Mouse (Mus musculus) midbrain, embryonic 15.5 days (tissue): Measurements from ENCODE around the gene Dcaf1. TPM values are rescaled to one million over a fixed set of nuclear protein-coding genes. Genes with fewer than 3 reads are reported as not detected.
A peak's percentile ranks its signal among the peaks of the same experiment; 100 is the strongest.

Source experiments
- ATAC-seq: fragments of 200-750 bp; cut with Nextera tagmentation; replicated peaks from 2 replicates; pipeline ENCODE4 v1.8.0; 2017; ENCODE audit warnings: moderate TSS enrichment
- H3K27ac ChIP-seq: fragments of 300-500 bp; sonication (generic); 2 replicates; pipeline ENCODE4 v1.5.1; 2015; ENCODE audit warnings: mild to moderate bottlenecking, inconsistent platforms
- H3K27me3 ChIP-seq: fragments of 300-500 bp; sonication (generic); replicated peaks from 2 replicates; pipeline ENCODE4 v1.6.1; 2015; ENCODE audit warnings: inconsistent platforms
- H3K36me3 ChIP-seq: fragments of 300-500 bp; sonication (generic); replicated peaks from 2 replicates; pipeline ENCODE4 v1.6.1; 2015; ENCODE audit warnings: inconsistent platforms
- H3K4me1 ChIP-seq: fragments of 300-500 bp; sonication (generic); 2 replicates; pipeline ENCODE4 v1.6.1; 2015; ENCODE audit warnings: inconsistent platforms
- H3K4me2 ChIP-seq: fragments of 300-500 bp; sonication (generic); 2 replicates; pipeline ENCODE4 v1.6.1; 2015; ENCODE audit warnings: inconsistent platforms, mild to moderate bottlenecking, moderate library complexity
- H3K4me3 ChIP-seq: fragments of 300-500 bp; sonication (generic); 2 replicates; pipeline ENCODE4 v1.5.1; 2015; ENCODE audit warnings: mild to moderate bottlenecking, inconsistent platforms
- H3K9ac ChIP-seq: fragments of 300-500 bp; sonication (generic); 2 replicates; pipeline ENCODE4 v1.6.1; 2015; ENCODE audit warnings: mild to moderate bottlenecking, inconsistent platforms
- H3K9me3 ChIP-seq: fragments of 300-500 bp; sonication (generic); 2 replicates; pipeline ENCODE4 v1.6.1; 2016; ENCODE audit warnings: inconsistent platforms
- WGBS: fragments of 180-500 bp; shearing (Covaris S2); methylation state at CpG from one replicate; pipeline ENCODE4 v1.1.7; 2015; ENCODE audit warnings: mixed read lengths; 5-methylcytosine and 5-hydroxymethylcytosine counted together
- polyA plus RNA-seq: library from polyadenylated mRNA; unstranded; fragments of >200 nt; fragmentation: Nextera tagmentation; extraction: Ambion mirVana; gene quantifications from 2 replicates; pipeline ENCODE4 v1.2.1, GENCODE M21; 2015

The Dcaf1 gene
- 20.2 and 20.9 TPM in 2 replicates for polyA plus RNA-seq

DNA sequence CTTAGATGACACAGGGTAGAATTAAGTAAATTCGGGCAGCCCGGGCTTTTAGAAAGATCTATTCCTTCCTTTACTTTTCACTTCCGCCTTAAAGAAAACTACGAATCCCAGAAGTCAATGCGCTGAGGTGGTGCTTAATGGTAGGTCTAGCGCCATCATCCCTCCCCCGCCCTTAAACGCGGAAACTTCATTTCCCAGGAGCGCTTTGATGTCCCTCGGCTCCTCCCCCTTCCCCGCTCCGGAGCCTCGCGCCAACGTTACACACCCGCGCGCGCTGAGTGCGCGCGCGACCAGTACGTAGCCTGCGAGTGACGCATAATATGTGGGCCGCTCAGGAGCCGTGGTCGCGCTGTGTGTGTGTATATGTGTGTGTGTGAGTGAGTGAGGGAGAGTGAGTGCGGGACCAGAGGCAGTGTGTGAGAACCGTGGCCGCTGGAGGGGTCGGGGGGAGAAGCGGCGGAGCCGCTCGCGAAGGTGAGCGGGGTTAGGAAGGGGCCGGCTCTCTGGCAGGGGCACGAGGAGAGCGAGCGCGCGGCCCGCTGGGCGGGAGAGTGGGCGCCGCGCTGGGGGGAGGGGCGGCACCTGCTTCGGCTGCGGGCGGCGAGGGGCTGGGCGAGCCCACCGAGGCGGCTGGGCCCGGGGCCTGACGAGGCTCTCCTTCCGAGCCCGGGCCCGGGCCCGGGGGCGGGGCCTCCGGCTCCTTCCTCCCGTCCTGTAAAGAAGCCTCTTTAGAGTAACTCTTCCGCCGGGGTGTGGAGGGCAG, at the start of gene Dcaf1:
TSS of gene Dcaf1 (plus strand) at position 257 of the 763 bp plus-strand sequence.
- Histone ChIP-seq H3K4me1 (peaks cover 13% of the 10 kb centered on the region), H3K36me3 (no peaks in the 10 kb centered on the region), H3K4me3 (peak within 1 kb of the TSS; percentile 88), H3K9ac (peak within 1 kb of the TSS; percentile 72), H3K9me3 (no peaks in the 10 kb centered on the region), H3K4me2 (peak within 1 kb of the TSS; percentile 98), H3K27me3 (no peaks in the 10 kb centered on the region), H3K27ac (peak within 1 kb of the TSS; percentile 91)
- ATAC-seq: peak; percentile 98
- under 1% methylated on average over 64 of the region's 71 CpGs for WGBS

DNA sequence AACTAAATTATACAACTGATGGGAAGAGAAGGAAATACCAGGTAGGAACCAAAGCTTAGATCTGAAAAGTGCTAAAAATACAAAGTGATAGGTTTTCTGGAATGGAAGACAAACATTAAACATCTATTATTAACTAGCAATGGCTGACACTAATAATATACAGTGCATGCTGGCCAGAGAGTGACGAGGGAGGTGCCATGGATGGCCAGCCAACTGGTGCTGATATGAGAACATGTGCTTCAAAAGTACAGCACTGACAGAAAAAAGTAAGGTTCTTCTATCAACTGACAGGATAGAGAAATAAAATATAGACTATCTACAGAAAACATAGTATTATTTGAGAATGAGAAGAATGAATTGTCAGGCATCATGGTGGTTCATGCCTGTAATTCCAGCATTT, 45.6 kb upstream of the Dcaf1 start:
- Histone ChIP-seq H3K4me2 (no peak overlapping the region), H3K36me3 (no peaks in the 10 kb centered on the region), H3K9ac (no peak overlapping the region), H3K9me3 (no peaks in the 10 kb centered on the region), H3K4me3 (no peak overlapping the region), H3K4me1 (no peaks in the 10 kb centered on the region), H3K27ac (no peak overlapping the region), H3K27me3 (no peaks in the 10 kb centered on the region)
- no peak for ATAC-seq
- WGBS: 90% methylated on average over 1 of the region's 1 CpGs

DNA sequence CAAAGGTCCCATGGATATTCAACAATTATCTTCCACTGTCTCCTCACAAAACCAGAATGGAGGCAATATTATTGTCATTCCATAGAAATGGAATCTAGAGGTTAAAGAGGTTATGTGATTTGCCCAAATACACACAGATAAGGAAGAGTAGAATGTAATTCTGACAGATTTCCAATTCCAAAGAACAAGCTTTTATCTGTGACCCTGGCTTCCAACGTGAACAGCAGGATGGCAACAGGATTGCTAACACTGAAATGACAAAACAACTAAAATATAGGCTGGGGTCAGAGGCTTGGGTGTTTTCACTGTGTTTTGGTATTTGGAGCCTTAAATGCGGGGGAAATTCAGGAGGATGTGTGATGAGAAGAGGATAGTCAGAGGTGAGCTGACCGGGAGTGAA, 44.3 kb upstream of the Dcaf1 start:
- no peak overlapping the region for H3K27ac ChIP-seq
- ATAC-seq: no peak
- no peak overlapping the region for H3K4me2 ChIP-seq
- no peaks in the 10 kb centered on the region for H3K4me1 ChIP-seq
- H3K9ac ChIP-seq: no peak overlapping the region
- no peaks in the 10 kb centered on the region for H3K36me3 ChIP-seq
- H3K27me3 ChIP-seq: no peaks in the 10 kb centered on the region
- H3K4me3 ChIP-seq: no peak overlapping the region
- WGBS: 87% methylated on average over 3 of the region's 3 CpGs
- no peaks in the 10 kb centered on the region for H3K9me3 ChIP-seq

DNA sequence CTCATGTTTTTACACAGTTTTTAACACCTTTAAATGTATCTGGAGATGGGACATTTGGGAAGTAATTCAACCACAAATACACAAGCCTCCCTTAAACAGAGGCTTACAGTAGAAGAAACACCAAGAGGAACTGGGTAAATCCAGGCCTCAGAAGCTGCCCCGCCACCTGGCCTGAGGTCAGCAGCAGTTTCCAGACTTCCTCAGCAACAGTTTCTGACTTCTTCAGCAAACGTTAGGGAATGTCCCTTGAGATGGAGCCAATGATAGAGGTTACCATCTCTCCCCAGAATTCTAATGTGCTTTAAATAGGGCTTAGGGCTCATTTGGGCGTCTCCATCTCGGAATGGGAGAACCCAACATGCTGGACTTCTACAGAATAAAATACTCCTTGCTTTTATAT, 43.4 kb upstream of the Dcaf1 start:
- Histone ChIP-seq H3K27ac (no peak overlapping the region), H3K4me2 (no peak overlapping the region), H3K27me3 (no peaks in the 10 kb centered on the region), H3K36me3 (no peaks in the 10 kb centered on the region), H3K4me1 (no peaks in the 10 kb centered on the region), H3K4me3 (no peak overlapping the region), H3K9me3 (no peaks in the 10 kb centered on the region), H3K9ac (no peak overlapping the region)
- 89% methylated on average over 4 of the region's 4 CpGs for WGBS
- no peak for ATAC-seq

DNA sequence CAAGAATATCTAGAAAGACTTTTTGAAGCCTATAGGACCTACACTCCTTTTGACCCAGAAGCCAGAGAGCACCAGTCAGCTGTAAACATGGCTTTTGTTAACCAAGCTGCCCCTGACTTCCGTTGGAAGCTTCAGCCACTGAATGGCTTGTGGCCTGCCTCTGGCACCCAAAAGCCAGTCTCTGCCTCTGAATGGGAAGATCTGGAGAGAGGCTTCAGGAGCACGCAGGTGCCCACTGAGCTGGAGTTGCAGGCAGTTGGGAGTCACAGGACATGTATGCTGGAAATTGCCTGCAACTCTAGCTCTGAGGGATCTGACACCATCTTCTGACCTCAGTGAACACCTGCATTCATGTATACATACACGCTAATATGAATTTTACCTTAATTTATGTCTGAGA, 41.6 kb upstream of the Dcaf1 start:
- no peaks in the 10 kb centered on the region for H3K27me3 ChIP-seq
- H3K4me3 ChIP-seq: no peak overlapping the region
- H3K4me2 ChIP-seq: no peak overlapping the region
- no peak overlapping the region for H3K9ac ChIP-seq
- no peaks in the 10 kb centered on the region for H3K9me3 ChIP-seq
- no peak for ATAC-seq
- H3K36me3 ChIP-seq: no peaks in the 10 kb centered on the region
- 88% methylated on average over 3 of the region's 3 CpGs for WGBS
- no peaks in the 10 kb centered on the region for H3K4me1 ChIP-seq
- H3K27ac ChIP-seq: no peak overlapping the region

DNA sequence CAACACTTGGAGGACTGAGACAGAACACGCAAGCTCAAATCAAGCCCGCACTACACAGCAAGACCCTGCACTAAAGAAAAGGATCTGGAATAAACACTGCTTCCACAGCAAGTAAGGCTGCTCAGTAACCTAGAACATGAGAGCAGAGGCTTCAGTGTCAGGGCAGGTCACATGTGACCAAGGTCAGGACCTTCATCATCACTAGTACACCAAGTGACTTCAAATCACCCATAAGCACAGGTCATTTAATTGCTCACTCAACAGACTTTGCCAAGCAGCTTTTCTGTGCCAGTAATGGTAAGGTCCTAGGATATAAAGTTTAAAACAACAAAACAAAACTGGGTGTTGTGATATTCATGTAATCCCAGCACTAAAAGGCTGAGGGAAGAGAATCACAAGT, 38.1 kb upstream of the Dcaf1 start:
- H3K36me3 ChIP-seq: no peaks in the 10 kb centered on the region
- WGBS: 96% methylated on average over 2 of the region's 2 CpGs
- no peak for ATAC-seq

DNA sequence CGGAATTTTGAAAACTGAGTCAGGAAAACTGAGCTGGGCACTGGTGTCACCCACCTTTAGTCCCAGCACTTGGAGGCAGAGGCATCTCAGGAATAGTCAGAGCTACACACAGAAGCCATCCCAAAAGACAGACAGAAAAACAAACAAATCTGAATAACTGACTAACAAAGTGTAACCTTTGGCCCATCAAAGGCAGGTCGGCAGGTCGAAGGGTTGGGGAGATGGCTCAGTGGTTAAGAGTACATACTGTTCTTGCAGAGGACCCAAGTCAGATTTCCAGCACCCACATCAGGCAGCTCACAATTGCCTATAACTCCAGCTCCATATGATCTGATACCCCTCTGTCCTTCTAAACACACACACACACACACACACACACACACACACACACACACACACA, 36.5 kb upstream of the Dcaf1 start:
- H3K4me1 ChIP-seq: peaks cover 30% of the 10 kb centered on the region
- H3K9me3 ChIP-seq: no peaks in the 10 kb centered on the region
- no peak overlapping the region for H3K4me3 ChIP-seq
- ATAC-seq: no peak
- H3K9ac ChIP-seq: no peak overlapping the region
- H3K27me3 ChIP-seq: no peaks in the 10 kb centered on the region
- no peaks in the 10 kb centered on the region for H3K36me3 ChIP-seq
- no peak overlapping the region for H3K4me2 ChIP-seq
- no peak overlapping the region for H3K27ac ChIP-seq
- WGBS: 90% methylated on average over 3 of the region's 3 CpGs

More for the DNA sequence above, 38.1 kb upstream of the Dcaf1 start:
- H3K4me1 ChIP-seq: peaks cover 23% of the 10 kb centered on the region
- H3K4me2 ChIP-seq: no peak overlapping the region
- H3K9ac ChIP-seq: no peak overlapping the region
- H3K9me3 ChIP-seq: no peaks in the 10 kb centered on the region
- no peak overlapping the region for H3K4me3 ChIP-seq
- H3K27me3 ChIP-seq: no peaks in the 10 kb centered on the region
- H3K27ac ChIP-seq: no peak overlapping the region

DNA sequence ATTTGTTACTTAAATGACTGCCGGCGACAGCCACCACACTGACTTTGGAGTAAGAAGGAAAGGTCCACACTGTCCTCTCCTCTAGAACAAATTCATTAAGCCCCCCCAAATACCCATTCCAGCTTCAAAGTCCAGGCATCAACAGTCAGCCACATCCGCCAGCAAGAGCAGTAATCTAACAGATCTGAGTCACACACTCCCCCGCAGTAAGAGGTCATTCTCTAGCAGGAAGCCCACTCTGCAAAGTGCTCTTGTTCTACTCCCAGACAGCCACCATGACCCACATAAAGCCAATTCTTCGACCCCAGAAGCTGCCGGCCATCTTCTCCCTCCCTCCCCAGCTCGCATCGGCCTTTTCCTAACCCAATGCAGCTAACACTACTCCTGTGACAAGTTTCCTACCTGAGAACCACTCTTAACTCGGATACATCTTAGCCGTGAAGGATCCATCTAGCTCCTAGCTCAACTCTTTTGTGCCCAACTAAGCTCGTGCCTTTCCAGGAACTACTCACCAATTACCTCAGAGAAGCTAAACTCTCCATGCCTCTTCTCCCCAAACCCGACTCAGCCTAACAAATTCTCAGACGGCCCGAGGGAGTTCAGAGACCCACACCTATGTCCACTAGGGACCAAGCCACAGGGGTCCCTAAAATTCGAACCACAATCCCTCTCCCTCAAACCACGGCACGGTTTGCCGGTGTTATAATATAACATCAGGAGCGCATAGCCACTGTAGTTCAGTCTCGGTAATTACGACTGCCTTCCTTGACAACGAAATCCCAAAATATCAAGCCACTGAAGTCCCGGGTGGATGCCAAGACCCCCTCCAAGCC, 33.5 kb upstream of the Dcaf1 start:
- peak overlapping the region; percentile 84 for H3K9ac ChIP-seq
- H3K4me1 ChIP-seq: peaks cover 30% of the 10 kb centered on the region
- ATAC-seq: peak; percentile 27

DNA sequence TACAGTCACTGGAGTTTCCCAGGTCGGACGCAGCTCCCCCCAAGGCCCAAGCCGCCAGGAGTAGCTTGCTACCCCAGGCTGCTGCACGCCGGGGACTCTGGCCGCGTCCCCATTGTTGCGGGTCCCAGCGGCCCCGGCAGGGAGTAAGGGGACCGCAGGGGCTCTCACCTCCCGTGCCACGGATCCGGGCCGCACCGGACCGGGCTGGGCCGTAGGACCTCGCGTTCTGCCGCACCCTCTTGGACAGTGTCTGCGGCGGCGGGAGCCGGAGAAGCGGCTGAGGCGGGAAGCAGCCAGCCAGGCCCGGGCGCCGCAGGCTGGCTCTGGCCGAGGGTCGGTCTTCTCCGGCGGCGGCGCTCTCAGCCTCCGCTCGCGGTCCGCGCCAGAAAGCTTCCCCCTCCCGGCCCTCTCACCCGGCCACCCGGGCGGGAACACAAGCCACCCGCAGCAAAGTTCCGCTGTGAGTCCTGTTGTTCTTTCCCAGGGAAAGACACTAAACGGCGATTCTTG, 32.8 kb upstream of the Dcaf1 start, which contains the start of gene Rad54l2:
TSS of gene Rad54l2 (minus strand) at position 383 of the 510 bp plus-strand sequence.
- H3K4me3 ChIP-seq: peak within 1 kb of the TSS; percentile 69
- peak within 1 kb of the TSS; percentile 84 for H3K27ac ChIP-seq
- H3K36me3 ChIP-seq: no peaks in the 10 kb centered on the region
- H3K9me3 ChIP-seq: no peaks in the 10 kb centered on the region
- H3K4me2 ChIP-seq: peak within 1 kb of the TSS; percentile 81
- under 1% methylated on average over 45 of the region's 49 CpGs for WGBS
- H3K27me3 ChIP-seq: no peaks in the 10 kb centered on the region
- ATAC-seq: peak; percentile 90
- peaks cover 30% of the 10 kb centered on the region for H3K4me1 ChIP-seq
- peak within 1 kb of the TSS; percentile 84 for H3K9ac ChIP-seq

More for the DNA sequence above, 33.5 kb upstream of the Dcaf1 start:
- no peaks in the 10 kb centered on the region for H3K9me3 ChIP-seq
- H3K27me3 ChIP-seq: no peaks in the 10 kb centered on the region
- no peaks in the 10 kb centered on the region for H3K36me3 ChIP-seq
- WGBS: 8% methylated on average over 23 of the region's 23 CpGs
- H3K4me2 ChIP-seq: peak overlapping the region; percentile 81
- H3K27ac ChIP-seq: peak overlapping the region; percentile 84
- H3K4me3 ChIP-seq: peak overlapping the region; percentile 69

DNA sequence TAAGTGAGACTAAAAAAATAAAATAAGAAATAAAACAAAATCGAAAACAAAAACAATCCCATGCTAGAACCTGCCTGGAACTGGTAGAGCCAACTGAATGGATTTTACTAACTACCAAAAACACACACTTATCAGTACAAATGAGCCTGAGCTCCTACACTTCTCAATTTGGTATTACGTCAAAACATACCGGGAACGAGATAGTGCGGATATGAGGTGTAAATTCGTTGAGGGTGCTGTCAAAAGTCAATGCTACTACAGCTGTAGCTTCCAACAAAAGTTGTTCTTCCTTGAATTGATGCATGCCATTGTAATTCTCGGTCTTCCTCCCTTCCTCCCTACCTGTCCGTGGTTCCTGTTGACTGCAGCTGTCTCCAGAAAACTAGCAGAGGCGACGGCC, 32.3 kb upstream of the Dcaf1 start:
- WGBS: 14% methylated on average over 10 of the region's 10 CpGs
- Histone ChIP-seq H3K27me3 (no peaks in the 10 kb centered on the region), H3K36me3 (no peaks in the 10 kb centered on the region), H3K9me3 (no peaks in the 10 kb centered on the region), H3K27ac (peak overlapping the region; percentile 84), H3K4me3 (peak overlapping the region; percentile 69), H3K9ac (peak overlapping the region; percentile 84), H3K4me1 (peaks cover 30% of the 10 kb centered on the region), H3K4me2 (peak overlapping the region; percentile 81)
- ATAC-seq: 0 out of 2 replicates have a peak, but pooled peaks have one; percentile 9

DNA sequence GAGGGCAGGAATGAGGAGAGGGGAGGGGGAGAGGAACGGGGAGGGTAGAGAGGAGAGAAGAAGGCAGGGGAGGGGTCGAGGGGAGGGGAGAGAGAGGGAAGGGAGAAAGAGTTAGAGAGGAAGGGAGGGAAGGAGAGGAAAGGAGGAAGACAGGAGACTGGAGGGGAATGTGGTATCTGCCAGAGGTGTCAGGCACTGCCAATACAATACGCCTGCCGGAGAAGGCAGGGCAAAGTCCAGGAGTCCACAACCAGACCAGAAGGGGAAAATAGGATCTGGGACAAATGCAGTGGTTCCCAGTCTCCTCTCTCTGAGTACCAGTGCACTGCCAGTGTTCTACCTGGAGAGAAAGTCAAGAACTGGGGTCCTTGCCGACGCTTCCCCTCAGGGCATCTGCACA, 30.8 kb upstream of the Dcaf1 start:
- H3K27ac ChIP-seq: no peak overlapping the region

DNA sequence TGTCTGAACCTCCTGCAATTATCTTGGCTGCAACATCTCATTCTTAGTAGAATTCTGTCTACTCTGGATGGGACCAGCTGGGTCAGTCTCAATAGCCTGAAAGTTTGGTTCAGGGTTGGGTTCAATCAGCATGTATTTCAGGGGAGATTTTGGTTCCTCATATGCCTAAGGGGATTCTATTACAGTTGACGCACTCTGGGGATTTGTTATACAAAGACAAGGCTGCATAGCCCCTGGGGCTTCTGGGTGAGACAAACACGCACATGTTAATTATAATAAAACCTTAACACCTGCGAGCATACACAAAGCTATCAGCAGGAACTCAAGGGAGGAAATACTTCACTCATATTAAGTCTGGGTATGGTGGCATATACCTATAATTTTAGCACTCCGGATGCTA, 15.2 kb upstream of the Dcaf1 start:
- H3K4me2 ChIP-seq: no peak overlapping the region
- H3K9me3 ChIP-seq: peaks cover 7% of the 10 kb centered on the region
- 72% methylated on average over 4 of the region's 4 CpGs for WGBS
- H3K4me1 ChIP-seq: no peaks in the 10 kb centered on the region
- H3K27me3 ChIP-seq: no peaks in the 10 kb centered on the region
- no peak overlapping the region for H3K4me3 ChIP-seq
- ATAC-seq: no peak
- no peak overlapping the region for H3K9ac ChIP-seq
- no peak overlapping the region for H3K27ac ChIP-seq
- no peaks in the 10 kb centered on the region for H3K36me3 ChIP-seq

More for the DNA sequence above, 30.8 kb upstream of the Dcaf1 start:
- Histone ChIP-seq H3K9ac (no peak overlapping the region), H3K4me2 (no peak overlapping the region), H3K4me3 (no peak overlapping the region), H3K27me3 (no peaks in the 10 kb centered on the region), H3K36me3 (no peaks in the 10 kb centered on the region), H3K9me3 (no peaks in the 10 kb centered on the region), H3K4me1 (peaks cover 28% of the 10 kb centered on the region)
- WGBS: 76% methylated on average over 6 of the region's 6 CpGs
- ATAC-seq: no peak
